Mouse (Mus musculus) lung, postnatal 0 days (tissue): ENCODE data around the gene Ccdc120.

Source experiments
- CTCF ChIP-seq: IDR thresholded peaks from 2 replicates; pipeline ENCODE4 v1.5.1; 2016; ENCODE audit warnings: antibody characterized with exemption, mild to moderate bottlenecking
- EP300 ChIP-seq: IDR thresholded peaks from 2 replicates; pipeline ENCODE4 v1.6.1; 2016; ENCODE audit warnings: antibody characterized with exemption, mild to moderate bottlenecking, control low read depth

DNA sequence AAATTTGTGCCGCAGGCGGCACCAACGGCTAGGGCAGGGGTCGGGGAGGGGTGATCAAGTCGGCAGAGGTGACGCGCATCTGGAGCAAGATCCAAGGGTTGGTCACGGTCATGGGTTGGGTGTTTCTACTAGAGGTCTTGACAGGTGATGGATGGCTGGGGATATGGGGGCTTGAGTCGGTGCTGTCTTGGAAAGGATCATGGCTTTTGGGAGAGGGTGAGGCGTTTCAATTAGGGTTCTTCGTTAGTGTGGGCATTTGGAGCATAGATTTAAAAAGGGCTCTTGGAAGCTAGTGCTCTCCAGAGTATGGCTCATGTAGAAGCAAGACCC is 28.5 kb downstream of the Ccdc120 start:
- TF ChIP-seq CTCF (no peak), EP300 (no peak)
